Comparison of ENCODE assay signal across 9 mouse cellular contexts in the genomic region with DNA sequence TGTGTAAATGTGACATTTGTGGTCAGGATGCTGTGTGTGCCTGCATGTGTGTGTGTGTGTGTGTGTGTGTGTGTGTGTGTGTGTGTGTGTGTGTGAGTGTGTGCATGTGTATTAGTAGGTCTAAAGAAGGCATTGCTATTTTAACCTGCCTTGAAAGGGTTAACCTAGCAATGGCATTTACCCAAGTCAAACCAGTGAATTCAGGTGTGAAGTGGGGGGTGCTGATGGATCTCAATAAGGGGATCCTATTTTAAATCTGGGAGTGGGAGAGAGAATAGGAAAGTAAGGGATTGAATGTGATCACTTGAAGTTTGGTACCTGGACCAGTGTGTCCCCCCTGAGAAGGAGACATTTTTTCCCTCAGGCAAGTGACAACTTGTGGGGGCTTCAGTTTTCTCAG. TPM values are rescaled to one million over a fixed set of nuclear protein-coding genes. Genes with fewer than 3 reads are reported as not detected.
DNase-seq lines count a peak whose midpoint lies in the region; ATAC-seq and TF ChIP-seq lines count a peak whose summit lies in the region.
"Had no signal": no experiment of that assay in that cellular context is flagged by ENCODE, and none has a peak within 500 bp of the region (broad histone marks: within the 10 kb centered on the region; RNA-seq: fewer than 3 reads in every experiment).

No protein-coding gene starts in this region.

- peak overlapping the region; percentile 61; the same call in 1 of the 2 replicates for H3K4me2 ChIP-seq in liver, embryonic 11.5 days
- no peak overlapping the region for H3K4me2 ChIP-seq in liver, embryonic 12.5 days
- H3K4me2 ChIP-seq in hindbrain, postnatal 0 days (ENCODE audit: low read depth, low read length), result peak overlapping the region; percentile 87
- H3K4me2 ChIP-seq in neural tube, embryonic 15.5 days, result peak overlapping the region; percentile 88

- no peaks in the 10 kb centered on the region for H3K4me1 ChIP-seq in liver, embryonic 11.5 days (replicated peaks; ENCODE audit: control insufficient read depth, insufficient read depth, low read length)
- H3K4me1 ChIP-seq in liver, embryonic 12.5 days, result no peaks in the 10 kb centered on the region
- no peaks in the 10 kb centered on the region; the same call in 1 of the 2 replicates for H3K4me1 ChIP-seq in hindbrain, postnatal 0 days (ENCODE audit: insufficient read depth, low read length)
- peaks cover 23% of the 10 kb centered on the region for H3K4me1 ChIP-seq in neural tube, embryonic 15.5 days

- H3K27me3 ChIP-seq in liver, embryonic 11.5 days (replicated peaks; ENCODE audit: control insufficient read depth, insufficient read depth, low read length), result no peaks in the 10 kb centered on the region
- peaks cover 10% of the 10 kb centered on the region; the same call in 1 of the 2 replicates for H3K27me3 ChIP-seq in liver, embryonic 12.5 days (replicated peaks)
- no peaks in the 10 kb centered on the region for H3K27me3 ChIP-seq in hindbrain, postnatal 0 days (ENCODE audit: insufficient read depth, low read length)
- H3K27me3 ChIP-seq in neural tube, embryonic 15.5 days (replicated peaks), result no peaks in the 10 kb centered on the region

- peak overlapping the region; percentile 68; the same call in 1 of the 2 replicates for H3K4me3 ChIP-seq in gastrocnemius, adult 2 months
- H3K4me3 ChIP-seq in liver, embryonic 11.5 days (ENCODE audit: low read depth, low read length), result no peak overlapping the region
- H3K4me3 ChIP-seq in liver, embryonic 12.5 days, result no peak overlapping the region
- H3K4me3 ChIP-seq in hindbrain, postnatal 0 days (ENCODE audit: low read length), result no peak overlapping the region
- H3K4me3 ChIP-seq in neural tube, embryonic 15.5 days (replicated peaks), result peak overlapping the region; percentile 48

- H3K36me3 ChIP-seq in liver, embryonic 11.5 days (ENCODE audit: control insufficient read depth, insufficient read depth, low read length), result no peaks in the 10 kb centered on the region
- no peaks in the 10 kb centered on the region for H3K36me3 ChIP-seq in liver, embryonic 12.5 days
- H3K36me3 ChIP-seq in hindbrain, postnatal 0 days (ENCODE audit: insufficient read depth, low read length), result no peaks in the 10 kb centered on the region
- H3K36me3 ChIP-seq in neural tube, embryonic 15.5 days, result no peaks in the 10 kb centered on the region

- no peak for TF ChIP-seq CTCF in gastrocnemius, adult 2 months (IDR thresholded peaks at IDR 0.05)
- TF ChIP-seq CTCF in hindbrain, postnatal 0 days (IDR thresholded peaks at IDR 0.05; ENCODE audit: low read depth), result no peak

- H3K9ac ChIP-seq in liver, embryonic 11.5 days (ENCODE audit: low read depth, low read length), result no peak overlapping the region
- H3K9ac ChIP-seq in liver, embryonic 12.5 days, result no peak overlapping the region
- no peak overlapping the region; the same call in 1 of the 2 replicates for H3K9ac ChIP-seq in hindbrain, postnatal 0 days (replicated peaks; ENCODE audit: low read length)
- H3K9ac ChIP-seq in neural tube, embryonic 15.5 days (replicated peaks), result peak overlapping the region; percentile 61; the same call in 1 of the 2 replicates

- no peak overlapping the region for H3K27ac ChIP-seq in gastrocnemius, adult 2 months
- H3K27ac ChIP-seq in liver, embryonic 11.5 days (ENCODE audit: low read depth, low read length), result no peak overlapping the region
- H3K27ac ChIP-seq in liver, embryonic 12.5 days, result no peak overlapping the region
- H3K27ac ChIP-seq in hindbrain, postnatal 0 days, result peak overlapping the region; percentile 77; the same call in 1 of the 2 replicates
- H3K27ac ChIP-seq in neural tube, embryonic 15.5 days (replicated peaks), result peak overlapping the region; percentile 87
- H3K27ac ChIP-seq: macrophage had no signal

- no peak for ATAC-seq in liver, embryonic 11.5 days (replicated peaks; ENCODE audit: low FRiP score)
- no peak for ATAC-seq in liver, embryonic 12.5 days
- 0 out of 2 replicates have a peak, but pooled peaks have one; percentile 0 for ATAC-seq in hindbrain, postnatal 0 days
- ATAC-seq in neural tube, embryonic 15.5 days (ENCODE audit: low FRiP score), result no peak; the same call in 1 of the 2 replicates

- intact Hi-C loops in gastrocnemius, adult 2 months (cut with DNase I), result no loop called here
- intact Hi-C loops in gastrocnemius, postnatal 14 days (cut with DNase I; ENCODE audit: low total_unique reads), result no loop called here

- no peaks in the 10 kb centered on the region for H3K9me3 ChIP-seq in liver, embryonic 11.5 days (ENCODE audit: control insufficient read depth, low read length)
- H3K9me3 ChIP-seq in liver, embryonic 12.5 days (replicated peaks), result no peaks in the 10 kb centered on the region
- no peaks in the 10 kb centered on the region for H3K9me3 ChIP-seq in hindbrain, postnatal 0 days (ENCODE audit: low read length)
- H3K9me3 ChIP-seq in neural tube, embryonic 15.5 days (replicated peaks), result no peaks in the 10 kb centered on the region

- no peak for DNase-seq in gastrocnemius, adult 2 months
- no peak for DNase-seq in gastrocnemius, postnatal 14 days
- no peak for DNase-seq in liver, embryonic 11.5 days (ENCODE audit: low spot score)
- no peak for DNase-seq in hindbrain, postnatal 0 days (ENCODE audit: low spot score)
- no peak for DNase-seq in left cerebral cortex, adult 9 months (ENCODE audit: low spot score in 2 of 2)
- DNase-seq in gastrocnemius, postnatal 25 days, result no peak

RNA-seq across cellular contexts. Expression of a gene that starts 13.4 kb away (rescaled TPM):
- total RNA-seq in gastrocnemius, adult 2 months (2021), result under 1 TPM; 0.31 to 0.50 TPM
- 1 to 10 TPM; 1.3 to 1.7 TPM for total RNA-seq in gastrocnemius, postnatal 14 days (2021)
- 0.14 and 0.23 TPM in 2 replicates for polyA plus RNA-seq in liver, embryonic 11.5 days (2014; fragmentation: Nextera tagmentation; extraction: Ambion mirVana)
- polyA plus RNA-seq in liver, embryonic 12.5 days (2016; fragmentation: Nextera tagmentation; extraction: Ambion mirVana), result 0.10 and 0.14 TPM in 2 replicates
- 83.3 and 85.3 TPM in 2 replicates for total RNA-seq in hindbrain, postnatal 0 days (2014; rRNA removed)
- polyA plus RNA-seq in hindbrain, postnatal 0 days (2015; fragmentation: Nextera tagmentation; extraction: Ambion mirVana), result 28.3 and 31.7 TPM in 2 replicates
- polyA plus RNA-seq in neural tube, embryonic 15.5 days (2015; fragmentation: Nextera tagmentation; extraction: Ambion mirVana), result 29.4 and 36.0 TPM in 2 replicates
- total RNA-seq in gastrocnemius, postnatal 25 days (2021), result under 1 TPM; 0.38 to 0.46 TPM
- polyA plus RNA-seq: macrophage had no signal

Comparison
In these comparisons a context has a peak if more than half of its experiments do, and no peak if none do; other contexts are left out.
1. H3K27ac ChIP-seq: peak in hindbrain, postnatal 0 days (single experiment) and neural tube, embryonic 15.5 days (single experiment); none in gastrocnemius, adult 2 months (single experiment), liver, embryonic 11.5 days (single experiment) and liver, embryonic 12.5 days (single experiment).
2. H3K4me3 ChIP-seq: peak in gastrocnemius, adult 2 months (single experiment) and neural tube, embryonic 15.5 days (single experiment); none in liver, embryonic 11.5 days (single experiment), liver, embryonic 12.5 days (single experiment) and hindbrain, postnatal 0 days (single experiment).
3. RNA of a gene that starts 13.4 kb away (total RNA-seq): 83.3 to 85.3 TPM in hindbrain, postnatal 0 days; 1.3 to 1.7 TPM in gastrocnemius, postnatal 14 days, 0.31 to 0.50 TPM in gastrocnemius, adult 2 months and 0.38 to 0.46 TPM in gastrocnemius, postnatal 25 days; every median in the first group is over 10 times any median in the second.